Mouse (Mus musculus): ENCODE results near the gene Zgrf1. TPM values are rescaled to one million over a fixed set of nuclear protein-coding genes. Genes with fewer than 3 reads are reported as not detected.

Zgrf1 gene
- 10.8 and 13.9 TPM in 2 replicates for polyA plus RNA-seq (2014; fragmentation: Nextera tagmentation; extraction: Ambion mirVana)

- Histone ChIP-seq H3K9me3 (ENCODE audit: control insufficient read depth, low read length) (no peaks in the 10 kb centered on the region), H3K4me1 (replicated peaks; ENCODE audit: control insufficient read depth, insufficient read depth, low read length) (peaks cover 11% of the 10 kb centered on the region), H3K9ac (ENCODE audit: low read depth, low read length) (peak within 1 kb of the TSS; percentile 85), H3K27me3 (replicated peaks; ENCODE audit: control insufficient read depth, insufficient read depth, low read length) (no peaks in the 10 kb centered on the region), H3K27ac (ENCODE audit: low read depth, low read length) (peak within 1 kb of the TSS; percentile 94), H3K36me3 (ENCODE audit: control insufficient read depth, insufficient read depth, low read length) (peaks cover 5% of the 10 kb centered on the region; the same call in 1 of the 2 replicates), H3K4me2 (peak within 1 kb of the TSS; percentile 90), H3K4me3 (ENCODE audit: low read depth, low read length) (peak within 1 kb of the TSS; percentile 89)
- under 1% methylated on average over 73 of the region's 73 CpGs for WGBS
- ATAC-seq (replicated peaks; ENCODE audit: low FRiP score) (peak; percentile 98), DNase-seq (ENCODE audit: low spot score) (peak; percentile 100)
Measured at GRCm38 (mm10) chr3:127552973-127553719, at the start of gene Zgrf1, which contains the start of gene Larp7. Zgrf1 (plus strand) TSS chr3:127553489. Larp7 (minus strand) TSS chr3:127553349.

DNA sequence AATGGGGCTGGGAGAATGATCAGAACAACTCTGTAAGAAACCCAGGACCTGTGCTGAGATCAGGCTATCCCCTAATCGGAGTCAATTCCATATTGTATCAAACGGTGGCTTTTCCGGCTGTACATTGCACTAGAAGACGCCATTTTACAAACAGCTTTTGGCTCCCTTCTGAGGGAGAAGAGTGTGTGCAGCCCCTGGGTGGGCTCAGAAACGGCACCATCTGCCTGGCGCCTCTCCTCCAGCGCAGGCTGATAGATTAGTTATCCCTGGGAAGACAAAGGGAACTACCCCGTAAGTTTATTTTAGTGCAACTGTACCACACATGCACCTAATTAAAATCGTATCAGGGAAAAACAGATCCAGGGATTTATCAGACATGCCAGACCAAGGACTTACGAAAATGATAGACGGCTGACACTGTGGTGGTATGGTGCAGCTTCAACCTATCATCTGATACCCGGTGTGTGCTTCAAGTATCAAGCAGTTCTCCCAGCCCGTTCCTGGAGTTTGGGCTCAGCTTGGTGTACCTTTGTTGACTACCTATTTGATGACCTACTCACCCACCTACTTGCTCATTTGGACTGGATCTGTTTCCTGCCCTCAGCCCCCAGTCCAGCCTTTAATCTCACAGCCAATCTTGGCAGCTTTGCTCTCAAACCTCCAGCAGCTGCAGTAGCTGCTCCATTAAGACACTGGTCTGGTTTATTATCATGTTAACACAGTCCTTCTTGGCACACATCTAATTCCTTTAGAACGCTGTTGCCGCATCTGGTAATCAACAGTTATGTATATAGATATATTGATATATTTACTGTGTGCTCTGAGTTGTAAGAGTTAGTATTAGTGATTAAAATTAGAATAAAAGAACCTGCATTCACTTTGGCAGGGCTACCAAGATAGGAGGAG lies 45.2 kb upstream of the Zgrf1 start:
- WGBS, result 67% methylated on average over 15 of the region's 15 CpGs
- H3K4me2 ChIP-seq, result no peak overlapping the region

GRCm38 (mm10) chr3:127511786-127512746 lies 41.2 kb upstream of the Zgrf1 start:
- 76% methylated on average over 12 of the region's 12 CpGs for WGBS

More for the DNA sequence above, 45.2 kb upstream of the Zgrf1 start:
- Histone ChIP-seq H3K27me3 (replicated peaks; ENCODE audit: control insufficient read depth, insufficient read depth, low read length) (no peaks in the 10 kb centered on the region), H3K9me3 (ENCODE audit: control insufficient read depth, low read length) (no peaks in the 10 kb centered on the region), H3K36me3 (ENCODE audit: control insufficient read depth, insufficient read depth, low read length) (no peaks in the 10 kb centered on the region), H3K4me3 (ENCODE audit: low read depth, low read length) (no peak overlapping the region), H3K27ac (ENCODE audit: low read depth, low read length) (no peak overlapping the region), H3K9ac (ENCODE audit: low read depth, low read length) (no peak overlapping the region), H3K4me1 (replicated peaks; ENCODE audit: control insufficient read depth, insufficient read depth, low read length) (no peaks in the 10 kb centered on the region)
- ATAC-seq (replicated peaks; ENCODE audit: low FRiP score), result peak; percentile 68
- no peak for DNase-seq (ENCODE audit: low spot score)

DNA sequence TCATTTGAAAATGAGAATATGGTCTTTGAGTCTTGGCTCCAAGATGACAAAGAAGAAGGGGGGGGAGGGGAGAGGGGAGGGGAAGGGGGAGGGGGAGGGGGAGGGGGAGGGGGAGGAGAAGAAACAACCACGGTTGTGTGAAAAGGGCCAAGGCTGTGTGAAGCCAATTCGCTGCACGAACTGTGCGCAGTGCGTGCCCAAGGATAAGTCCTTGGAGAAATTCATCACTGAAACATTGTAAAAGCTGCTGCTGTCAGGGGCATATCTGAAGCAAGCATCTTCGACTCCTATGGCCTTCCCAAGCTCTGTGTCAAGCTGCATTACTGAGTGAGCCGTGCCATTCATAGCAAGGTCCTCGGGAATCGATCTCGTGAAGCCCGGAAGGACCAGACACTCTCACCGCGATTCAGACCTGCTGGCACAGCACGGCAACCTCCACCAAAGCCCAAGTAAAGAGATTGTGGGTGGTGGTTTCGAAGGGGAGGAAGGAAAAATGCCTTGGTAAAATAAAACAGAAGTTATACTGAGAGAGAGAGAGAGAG lies 40.4 kb upstream of the Zgrf1 start:
- H3K27me3 ChIP-seq (replicated peaks; ENCODE audit: control insufficient read depth, insufficient read depth, low read length), result no peaks in the 10 kb centered on the region
- no peak overlapping the region for H3K27ac ChIP-seq (ENCODE audit: low read depth, low read length)
- H3K4me2 ChIP-seq, result no peak overlapping the region
- H3K36me3 ChIP-seq (ENCODE audit: control insufficient read depth, insufficient read depth, low read length), result no peaks in the 10 kb centered on the region
- 69% methylated on average over 15 of the region's 15 CpGs for WGBS
- no peak overlapping the region for H3K4me3 ChIP-seq (ENCODE audit: low read depth, low read length)
- H3K9ac ChIP-seq (ENCODE audit: low read depth, low read length), result no peak overlapping the region
- H3K9me3 ChIP-seq (ENCODE audit: control insufficient read depth, low read length), result no peaks in the 10 kb centered on the region
- H3K4me1 ChIP-seq (replicated peaks; ENCODE audit: control insufficient read depth, insufficient read depth, low read length), result no peaks in the 10 kb centered on the region
- DNase-seq (ENCODE audit: low spot score) (no peak), ATAC-seq (replicated peaks; ENCODE audit: low FRiP score) (no peak)

More at GRCm38 (mm10) chr3:127511786-127512746, 41.2 kb upstream of the Zgrf1 start:
- H3K9me3 ChIP-seq (ENCODE audit: control insufficient read depth, low read length), result no peaks in the 10 kb centered on the region
- H3K4me1 ChIP-seq (replicated peaks; ENCODE audit: control insufficient read depth, insufficient read depth, low read length), result no peaks in the 10 kb centered on the region
- H3K36me3 ChIP-seq (ENCODE audit: control insufficient read depth, insufficient read depth, low read length), result no peaks in the 10 kb centered on the region
- no peak overlapping the region for H3K4me2 ChIP-seq
- DNase-seq (ENCODE audit: low spot score) (no peak), ATAC-seq (replicated peaks; ENCODE audit: low FRiP score) (no peak)
- no peaks in the 10 kb centered on the region for H3K27me3 ChIP-seq (replicated peaks; ENCODE audit: control insufficient read depth, insufficient read depth, low read length)
- no peak overlapping the region for H3K4me3 ChIP-seq (ENCODE audit: low read depth, low read length)
- no peak overlapping the region for H3K27ac ChIP-seq (ENCODE audit: low read depth, low read length)
- H3K9ac ChIP-seq (ENCODE audit: low read depth, low read length), result no peak overlapping the region

DNA sequence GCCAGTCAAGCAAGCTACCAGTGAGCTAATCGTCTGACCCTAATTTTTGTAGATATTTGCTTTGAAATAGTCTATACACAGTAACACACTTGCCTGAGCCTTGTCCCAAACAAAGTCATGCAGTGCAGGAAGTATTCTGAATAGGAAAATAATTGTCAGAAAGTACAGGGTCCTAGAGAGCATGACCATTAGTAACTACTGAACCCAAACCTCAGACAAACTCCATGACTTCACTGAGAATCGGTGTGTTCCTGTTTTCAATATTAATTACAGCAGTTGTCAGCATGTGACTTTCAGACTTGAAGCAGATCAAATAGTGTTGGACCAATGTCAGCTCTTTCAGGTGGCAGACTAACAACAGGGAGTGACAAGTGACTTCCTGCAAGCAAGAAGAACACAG lies 39.6 kb upstream of the Zgrf1 start:
- WGBS, result 80% methylated on average over 2 of the region's 2 CpGs
- no peaks in the 10 kb centered on the region for H3K27me3 ChIP-seq (replicated peaks; ENCODE audit: control insufficient read depth, insufficient read depth, low read length)
- H3K4me1 ChIP-seq (replicated peaks; ENCODE audit: control insufficient read depth, insufficient read depth, low read length), result no peaks in the 10 kb centered on the region
- no peak overlapping the region for H3K27ac ChIP-seq (ENCODE audit: low read depth, low read length)
- no peak for DNase-seq (ENCODE audit: low spot score)
- no peaks in the 10 kb centered on the region for H3K9me3 ChIP-seq (ENCODE audit: control insufficient read depth, low read length)
- no peaks in the 10 kb centered on the region for H3K36me3 ChIP-seq (ENCODE audit: control insufficient read depth, insufficient read depth, low read length)
- ATAC-seq (replicated peaks; ENCODE audit: low FRiP score), result no peak
- H3K9ac ChIP-seq (ENCODE audit: low read depth, low read length), result no peak overlapping the region
- no peak overlapping the region for H3K4me2 ChIP-seq
- H3K4me3 ChIP-seq (ENCODE audit: low read depth, low read length), result no peak overlapping the region

- Histone ChIP-seq H3K9me3 (ENCODE audit: control insufficient read depth, low read length) (no peaks in the 10 kb centered on the region), H3K9ac (ENCODE audit: low read depth, low read length) (no peak overlapping the region), H3K36me3 (ENCODE audit: control insufficient read depth, insufficient read depth, low read length) (no peaks in the 10 kb centered on the region), H3K4me2 (no peak overlapping the region), H3K4me1 (replicated peaks; ENCODE audit: control insufficient read depth, insufficient read depth, low read length) (no peaks in the 10 kb centered on the region), H3K27ac (ENCODE audit: low read depth, low read length) (no peak overlapping the region), H3K27me3 (replicated peaks; ENCODE audit: control insufficient read depth, insufficient read depth, low read length) (no peaks in the 10 kb centered on the region), H3K4me3 (ENCODE audit: low read depth, low read length) (no peak overlapping the region)
- WGBS, result 81% methylated on average over 1 of the region's 1 CpGs
- no peak for DNase-seq (ENCODE audit: low spot score)
- no peak for ATAC-seq (replicated peaks; ENCODE audit: low FRiP score)
Measured at GRCm38 (mm10) chr3:127515251-127515650, 38.0 kb upstream of the Zgrf1 start.

- 74% methylated on average over 6 of the region's 6 CpGs for whole genome bisulfite sequencing
- Histone ChIP-seq H3K27me3 (replicated peaks; ENCODE audit: control insufficient read depth, insufficient read depth, low read length) (no peaks in the 10 kb centered on the region), H3K9me3 (ENCODE audit: control insufficient read depth, low read length) (no peaks in the 10 kb centered on the region), H3K4me3 (ENCODE audit: low read depth, low read length) (no peak overlapping the region), H3K4me2 (no peak overlapping the region), H3K9ac (ENCODE audit: low read depth, low read length) (no peak overlapping the region), H3K36me3 (ENCODE audit: control insufficient read depth, insufficient read depth, low read length) (no peaks in the 10 kb centered on the region), H3K4me1 (replicated peaks; ENCODE audit: control insufficient read depth, insufficient read depth, low read length) (no peaks in the 10 kb centered on the region), H3K27ac (ENCODE audit: low read depth, low read length) (no peak overlapping the region)
- DNase-seq (ENCODE audit: low spot score) (no peak), ATAC-seq (replicated peaks; ENCODE audit: low FRiP score) (no peak)
Measured at GRCm38 (mm10) chr3:127520300-127520699, 33.0 kb upstream of the Zgrf1 start.

DNA sequence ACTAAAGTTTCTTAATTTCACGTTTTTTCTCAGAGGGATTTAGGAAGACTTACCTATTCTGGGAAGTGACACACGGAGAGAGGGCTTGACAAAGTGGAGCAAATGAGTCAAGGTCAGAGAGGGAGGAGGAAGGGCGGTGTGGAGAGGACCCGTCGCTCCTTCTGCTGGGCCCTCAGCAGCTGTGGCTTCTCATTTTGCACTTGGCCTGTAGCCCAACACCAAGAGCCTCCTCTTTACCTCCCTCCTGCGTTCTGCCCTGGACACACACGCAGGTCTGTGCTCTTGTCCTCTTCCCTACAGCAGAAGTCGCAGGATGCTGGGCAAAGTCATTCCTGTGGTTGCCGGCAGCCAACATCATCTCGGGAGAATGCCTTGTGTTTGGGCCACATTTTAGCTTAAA lies 32.1 kb upstream of the Zgrf1 start:
- no peak overlapping the region for H3K4me3 ChIP-seq (ENCODE audit: low read depth, low read length)
- H3K9ac ChIP-seq (ENCODE audit: low read depth, low read length), result no peak overlapping the region
- no peaks in the 10 kb centered on the region for H3K36me3 ChIP-seq (ENCODE audit: control insufficient read depth, insufficient read depth, low read length)
- no peak for ATAC-seq (replicated peaks; ENCODE audit: low FRiP score)
- no peak for DNase-seq (ENCODE audit: low spot score)
- no peak overlapping the region for H3K4me2 ChIP-seq
- no peaks in the 10 kb centered on the region for H3K27me3 ChIP-seq (replicated peaks; ENCODE audit: control insufficient read depth, insufficient read depth, low read length)
- no peaks in the 10 kb centered on the region for H3K4me1 ChIP-seq (replicated peaks; ENCODE audit: control insufficient read depth, insufficient read depth, low read length)
- 79% methylated on average over 10 of the region's 10 CpGs for WGBS
- no peak overlapping the region for H3K27ac ChIP-seq (ENCODE audit: low read depth, low read length)
- H3K9me3 ChIP-seq (ENCODE audit: control insufficient read depth, low read length), result no peaks in the 10 kb centered on the region

Data from liver, embryonic 11.5 days (tissue).